Mouse (Mus musculus) midbrain, embryonic 16.5 days (tissue): ENCODE data around the gene Astn1. TPM values are rescaled to one million over a fixed set of nuclear protein-coding genes. Genes with fewer than 3 reads are reported as not detected.
A peak's percentile ranks its signal among the peaks of the same experiment; 100 is the strongest.

Source experiments
- ATAC-seq: fragments of 200-750 bp; cut with Nextera tagmentation; 2 replicates; pipeline ENCODE4 v1.8.0; 2017; ENCODE audit warnings: moderate TSS enrichment
- H3K27ac ChIP-seq: fragments of 300-500 bp; sonication (generic); 2 replicates; pipeline ENCODE4 v1.5.1; 2014; ENCODE audit warnings: mild to moderate bottlenecking, low read length, mixed read lengths
- H3K27me3 ChIP-seq: fragments of 300-500 bp; sonication (generic); 2 replicates; pipeline ENCODE4 v1.6.1; 2014; ENCODE audit warnings: low read depth, low read length, mixed read lengths; ENCODE audit not compliant: control insufficient read depth, insufficient read depth
- H3K36me3 ChIP-seq: fragments of 300-500 bp; sonication (generic); 2 replicates; pipeline ENCODE4 v1.6.1; 2014; ENCODE audit warnings: mild to moderate bottlenecking, low read length, moderate library complexity, mixed read lengths; ENCODE audit not compliant: control insufficient read depth, insufficient read depth
- H3K4me1 ChIP-seq: fragments of 300-500 bp; sonication (generic); 2 replicates; pipeline ENCODE4 v1.6.1; 2014; ENCODE audit warnings: mild to moderate bottlenecking, low read length, mixed read lengths; ENCODE audit not compliant: control insufficient read depth, insufficient read depth
- H3K4me2 ChIP-seq: fragments of 300-500 bp; sonication (generic); 2 replicates; pipeline ENCODE4 v1.6.1; 2014; ENCODE audit warnings: mild to moderate bottlenecking, low read length, mixed read lengths
- H3K4me3 ChIP-seq: fragments of 300-500 bp; sonication (generic); 2 replicates; pipeline ENCODE4 v1.5.1; 2014; ENCODE audit warnings: low read depth, mild to moderate bottlenecking, low read length, moderate library complexity, mixed read lengths
- H3K9ac ChIP-seq: fragments of 300-500 bp; sonication (generic); 2 replicates; pipeline ENCODE4 v1.6.1; 2014; ENCODE audit warnings: low read depth, low read length, mixed read lengths
- H3K9me3 ChIP-seq: fragments of 300-500 bp; sonication (generic); replicated peaks from 2 replicates; pipeline ENCODE4 v1.6.1; 2014; ENCODE audit warnings: mild to moderate bottlenecking, low read length, mixed read lengths; ENCODE audit not compliant: control insufficient read depth, poor library complexity, severe bottlenecking
- WGBS: fragments of 180-500 bp; shearing (Covaris S2); extraction: QIAGEN DNeasy Blood & Tissue Kit; methylation state at CpG from one replicate; pipeline ENCODE4 v1.1.7; 2014; 5-methylcytosine and 5-hydroxymethylcytosine counted together
- microRNA counts: library from miRNA; unstranded; fragments of <30 nt; microRNA quantifications from one replicate; lab custom pipeline; 2016
- microRNA-seq: library from miRNA; unstranded; fragments of <30 nt; microRNA quantifications from one replicate; pipeline ENCODE4, GENCODE M21; 2017
- polyA plus RNA-seq: library from polyadenylated mRNA; unstranded; fragments of >200 nt; fragmentation: Nextera tagmentation; extraction: Ambion mirVana; gene quantifications from 2 replicates; pipeline ENCODE4 v1.2.1, GENCODE M21; 2015

The Astn1 gene
- polyA plus RNA-seq, 1 experiment from 2014 or later = 47.2 TPM

DNA sequence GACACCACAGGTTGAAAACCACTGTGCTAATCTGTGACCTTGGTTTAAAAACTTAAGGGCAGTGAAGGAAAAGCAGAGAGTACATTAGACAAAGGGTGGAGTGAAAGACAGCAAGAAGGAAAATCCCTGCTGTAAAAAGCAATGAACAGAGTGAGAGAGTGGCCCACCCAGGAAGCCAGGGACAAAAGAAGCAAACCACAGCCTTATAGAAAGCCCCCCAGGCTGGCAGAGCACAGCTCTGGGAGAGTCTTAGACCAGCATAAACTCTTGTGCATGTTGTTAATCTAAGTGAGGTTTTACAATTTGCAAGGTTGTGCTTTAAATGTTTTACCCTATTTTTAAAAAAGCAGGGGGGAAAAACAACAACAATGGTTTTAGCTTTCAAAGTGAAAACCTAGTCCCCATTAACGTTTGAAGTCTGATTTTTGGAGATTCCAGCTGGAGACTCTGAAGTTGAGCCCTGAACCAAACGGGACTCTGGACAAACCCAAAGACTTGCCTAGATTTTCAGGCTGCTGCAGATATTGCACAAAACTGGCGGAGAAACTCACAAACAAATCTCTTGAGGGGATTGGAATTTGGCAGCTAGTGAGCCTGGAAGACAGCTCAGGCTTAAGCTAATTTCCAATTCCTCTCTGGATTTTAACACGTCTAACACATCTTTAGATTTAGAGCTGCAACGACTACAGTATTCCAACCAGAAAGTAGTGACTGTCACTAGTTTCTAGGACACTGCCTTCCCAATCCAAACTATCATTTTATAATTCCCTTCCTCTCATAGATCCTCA lies 377.3 kb downstream of the Astn1 start:
- Histone ChIP-seq H3K36me3 (no peaks in the 10 kb centered on the region), H3K9me3 (no peaks in the 10 kb centered on the region), H3K9ac (no peak overlapping the region), H3K27me3 (no peaks in the 10 kb centered on the region), H3K4me2 (no peak overlapping the region), H3K4me3 (no peak overlapping the region), H3K27ac (no peak overlapping the region), H3K4me1 (peaks cover 4% of the 10 kb centered on the region; the same call in 1 of the 2 replicates)
- WGBS = 14% methylated on average over 5 of the region's 5 CpGs
- no peak for ATAC-seq

DNA sequence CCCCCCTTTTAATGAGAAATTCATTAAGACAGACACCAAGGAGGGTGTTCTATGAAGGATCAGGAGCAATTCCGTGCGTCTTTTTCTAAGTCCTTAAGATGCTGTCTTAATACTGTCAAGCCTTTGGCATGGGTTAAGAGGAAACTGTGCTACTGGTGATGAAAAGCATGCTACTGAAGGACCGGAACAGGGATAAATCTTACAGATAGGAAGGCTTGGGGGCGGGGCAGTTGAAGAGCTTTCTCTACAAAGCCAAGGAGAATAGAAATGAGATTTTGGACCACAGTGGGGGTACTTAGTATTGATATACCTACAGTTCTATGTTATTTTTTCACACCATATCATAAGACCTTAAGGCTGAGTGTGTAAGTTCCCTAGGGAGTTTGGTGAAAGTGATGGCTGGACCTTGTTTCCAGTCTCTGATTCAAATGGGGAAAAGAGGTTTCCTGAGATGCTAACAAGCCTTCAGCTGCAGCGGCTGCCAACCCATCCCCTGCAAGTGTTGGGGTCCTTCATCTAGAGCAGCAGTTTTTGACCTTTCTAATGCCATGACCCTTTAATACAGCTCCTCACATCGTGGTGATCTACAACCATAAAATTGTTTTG lies 378.2 kb downstream of the Astn1 start:
- Histone ChIP-seq H3K36me3 (no peaks in the 10 kb centered on the region), H3K27me3 (no peaks in the 10 kb centered on the region), H3K4me1 (peaks cover 4% of the 10 kb centered on the region), H3K9ac (no peak overlapping the region), H3K27ac (no peak overlapping the region), H3K9me3 (no peaks in the 10 kb centered on the region), H3K4me3 (no peak overlapping the region), H3K4me2 (no peak overlapping the region)
- ATAC-seq = no peak
- WGBS = 66% methylated on average over 6 of the region's 6 CpGs

DNA sequence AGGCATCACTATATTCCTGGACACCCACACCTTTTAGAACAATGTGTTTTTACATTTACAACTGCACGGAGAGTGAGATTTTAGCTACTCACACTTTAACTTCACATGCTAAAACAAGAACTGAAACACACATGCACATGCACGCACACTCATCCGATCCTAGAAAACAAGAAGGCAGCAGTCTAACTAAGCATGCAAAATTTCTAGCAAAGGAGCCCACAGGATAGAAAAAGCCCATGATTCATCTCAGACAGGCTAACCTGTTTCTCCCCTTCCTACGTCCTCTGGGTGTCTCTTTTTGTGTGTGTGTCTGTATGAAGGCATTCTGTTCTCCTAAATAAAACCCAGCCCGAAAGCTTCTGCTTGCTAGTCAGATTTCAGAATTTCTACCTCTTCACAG lies 378.9 kb downstream of the Astn1 start:
- Histone ChIP-seq H3K4me2 (no peak overlapping the region), H3K9me3 (no peaks in the 10 kb centered on the region), H3K27me3 (no peaks in the 10 kb centered on the region), H3K36me3 (no peaks in the 10 kb centered on the region), H3K9ac (no peak overlapping the region), H3K4me1 (peaks cover 4% of the 10 kb centered on the region), H3K27ac (no peak overlapping the region), H3K4me3 (no peak overlapping the region)
- ATAC-seq = no peak
- WGBS = 89% methylated on average over 5 of the region's 5 CpGs

MicroRNAs within 50 kb of the gene (microRNA counts, 519-probe panel; counts per million panel counts)
- 2,517 counts per million, percentile 75 among the panel's probes with 10 or more counts for microRNA mmu-miR-488 (lab: Ali Mortazavi, UCI)

Small RNA genes within 50 kb of the gene (microRNA-seq; reads per million reads assigned to microRNA genes)
- gene Mir488 = 266 reads per million, percentile 65 among the genes with 10 or more reads in this experiment

Other genes starting within 250 kb of the Astn1 start
- gene Brinp2, start 5.9 kb upstream of the Astn1 start, polyA plus RNA-seq = 36.6 and 43.7 TPM in 2 replicates